Mouse (Mus musculus) small intestine, adult 10 weeks (tissue): ENCODE measurements around the gene Klk1b8. TPM values are rescaled to one million over a fixed set of nuclear protein-coding genes. Genes with fewer than 3 reads are reported as not detected.

Experiments
- polyA plus RNA-seq: library from polyadenylated mRNA; stranded (reverse); fragments of 350-450 nt; fragmentation: Illumina TruSeq; extraction: RNeasy Lipid Tissue Mini Kit (QIAGEN cat#74804); gene quantifications from one replicate; pipeline ENCODE4 v1.2.3, GENCODE M21; 2014; ENCODE audit warnings: low replicate concordance

The Klk1b8 gene
- polyA plus RNA-seq = not detected

GRCm38 (mm10) chr7:43950364-43950763, at the start of gene Klk1b8:
Gene Klk1b8 (plus strand): TSS chr7:43950664.

GRCm38 (mm10) chr7:43933440-43933839, 17.0 kb upstream of the Klk1b8 start, which contains the start of gene Klk15:
Gene Klk15 (plus strand): TSS chr7:43933740.

GRCm38 (mm10) chr7:43966451-43966850, 16.0 kb downstream of the Klk1b8 start, which contains the start of gene Klk1b1:
Gene Klk1b1 (plus strand): TSS chr7:43966751.

GRCm38 (mm10) chr7:43975761-43976160, 25.3 kb downstream of the Klk1b8 start, which contains the start of gene Klk1b9:
Gene Klk1b9 (plus strand): TSS chr7:43976061.

GRCm38 (mm10) chr7:43995577-43995976, 45.1 kb downstream of the Klk1b8 start, which contains the start of gene Klk1b11:
Gene Klk1b11 (plus strand): TSS chr7:43995877.

Other genes starting within 250 kb of the Klk1b8 start
- not detected for gene Klk13, start 238.1 kb upstream of the Klk1b8 start, polyA plus RNA-seq
- gene Klk12, start 181.8 kb upstream of the Klk1b8 start, polyA plus RNA-seq = not detected
- gene Klk11, start 176.1 kb upstream of the Klk1b8 start, polyA plus RNA-seq = not detected
- gene Klk10, start 169.6 kb upstream of the Klk1b8 start, polyA plus RNA-seq = not detected
- gene Klk9, start 158.8 kb upstream of the Klk1b8 start, polyA plus RNA-seq = not detected
- gene Klk8, start 153.1 kb upstream of the Klk1b8 start, polyA plus RNA-seq = not detected
- gene Klk7, start 139.4 kb upstream of the Klk1b8 start, polyA plus RNA-seq = not detected
- not detected for gene Klk6, start 126.2 kb upstream of the Klk1b8 start, polyA plus RNA-seq
- gene Klk5, start 108.7 kb upstream of the Klk1b8 start, polyA plus RNA-seq = not detected
- not detected for gene Klk4, start 69.5 kb upstream of the Klk1b8 start, polyA plus RNA-seq
- gene Klk15, start 16.9 kb upstream of the Klk1b8 start, polyA plus RNA-seq = not detected
- not detected for gene Klk1b1, start 16.1 kb downstream of the Klk1b8 start, polyA plus RNA-seq
- gene Klk1b9, start 25.4 kb downstream of the Klk1b8 start, polyA plus RNA-seq = not detected
- not detected for gene Klk1b11, start 45.2 kb downstream of the Klk1b8 start, polyA plus RNA-seq
- not detected for gene Klk1b26, start 61.5 kb downstream of the Klk1b8 start, polyA plus RNA-seq
- gene Klk1b27, start 101.6 kb downstream of the Klk1b8 start, polyA plus RNA-seq = not detected
- not detected for gene Klk1b21, start 151.7 kb downstream of the Klk1b8 start, polyA plus RNA-seq
- gene Klk1b22, start 162.0 kb downstream of the Klk1b8 start, polyA plus RNA-seq = not detected
- gene Klk1b16, start 186.1 kb downstream of the Klk1b8 start, polyA plus RNA-seq = not detected
- gene Klk1b24, start 237.6 kb downstream of the Klk1b8 start, polyA plus RNA-seq = not detected
- not detected for gene Klk1b3, start 247.5 kb downstream of the Klk1b8 start, polyA plus RNA-seq